Mouse (Mus musculus) CD4-positive, CD25-positive, alpha-beta regulatory T cell, adult 4 months (primary cell): ENCODE results near the gene Nob1. TPM values are rescaled to one million over a fixed set of nuclear protein-coding genes. Genes with fewer than 3 reads are reported as not detected.

Experiments
- ATAC-seq: one replicate; pipeline ENCODE4 v1.8.0; 2017
- polyA plus RNA-seq, 2 experiments: library from polyadenylated mRNA; unstranded; fragments of 100-300 nt; shearing (Covaris generic); gene quantifications; one replicate each; pipeline ENCODE4 v1.2.1; 2017

Nob1 gene
- polyA plus RNA-seq, 2 experiments from 2014 or later: 67.5 to 74.4 TPM

GRCm38 (mm10) chr8:107385063-107385462 lies 39.8 kb downstream of the Nob1 start:
- ATAC-seq: no peak

DNA sequence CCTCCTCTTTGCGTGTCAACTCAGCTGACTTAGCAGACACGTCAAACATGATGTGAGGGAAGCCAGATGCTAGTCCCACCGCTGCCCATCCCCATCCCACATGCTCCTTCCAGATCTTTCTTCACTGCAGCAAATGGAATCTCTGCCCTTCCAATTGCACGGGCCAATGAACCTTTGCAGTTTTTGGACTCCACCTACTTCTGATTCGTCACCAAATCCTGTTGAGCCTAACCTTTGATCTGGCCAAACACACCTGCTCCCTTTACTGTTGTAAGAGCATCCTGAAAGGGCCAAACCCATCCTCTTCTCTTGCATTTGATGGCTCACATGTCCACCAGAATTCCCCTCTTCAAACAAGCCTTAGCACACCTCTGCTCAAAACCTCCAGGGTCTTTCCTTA lies 40.2 kb downstream of the Nob1 start:
- ATAC-seq: no peak

- ATAC-seq: no peak
These were observed 42.0 kb downstream of the Nob1 start for GRCm38 (mm10) chr8:107382898-107383297.

DNA sequence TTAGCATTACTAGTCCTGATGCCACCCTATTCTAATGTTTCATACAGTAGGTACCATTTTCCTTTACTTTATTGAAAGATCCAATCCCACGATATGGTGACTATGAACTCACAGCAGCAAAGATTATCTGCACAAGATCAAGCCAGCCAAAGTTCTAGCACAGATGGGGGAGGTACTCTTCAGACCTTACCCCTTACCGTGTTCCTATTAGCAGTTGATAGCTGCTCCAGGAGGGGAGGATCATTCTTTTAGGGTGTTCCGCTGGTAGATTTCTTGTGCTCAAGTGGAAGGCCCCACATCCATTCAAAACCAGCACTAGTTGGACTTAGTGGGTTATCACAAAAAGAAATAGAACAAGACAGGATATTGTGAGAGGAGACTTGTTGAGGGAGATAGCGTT lies 43.2 kb downstream of the Nob1 start:
- ATAC-seq: no peak

DNA sequence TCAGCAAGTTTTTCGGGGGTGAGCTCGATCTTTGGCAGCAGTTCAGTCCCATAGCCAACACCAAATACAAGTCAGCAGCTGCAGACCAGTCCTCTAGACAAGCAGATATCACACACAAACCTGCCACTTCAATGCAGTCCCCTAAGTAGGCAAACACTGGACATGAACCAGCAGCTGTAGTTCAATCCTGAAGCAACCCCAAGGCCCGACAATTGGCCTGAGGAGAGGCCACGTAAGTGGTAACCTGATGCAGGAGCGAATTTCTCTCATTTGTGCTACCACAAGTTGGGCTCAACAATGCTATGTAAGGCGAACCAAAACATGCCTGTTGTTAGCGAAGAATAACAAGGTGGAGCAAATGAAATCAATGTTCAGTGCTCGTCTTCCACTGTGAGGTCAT lies 44.1 kb downstream of the Nob1 start:
- ATAC-seq: no peak

- no peak for ATAC-seq
These were observed 47.5 kb downstream of the Nob1 start for GRCm38 (mm10) chr8:107377346-107377745.

DNA sequence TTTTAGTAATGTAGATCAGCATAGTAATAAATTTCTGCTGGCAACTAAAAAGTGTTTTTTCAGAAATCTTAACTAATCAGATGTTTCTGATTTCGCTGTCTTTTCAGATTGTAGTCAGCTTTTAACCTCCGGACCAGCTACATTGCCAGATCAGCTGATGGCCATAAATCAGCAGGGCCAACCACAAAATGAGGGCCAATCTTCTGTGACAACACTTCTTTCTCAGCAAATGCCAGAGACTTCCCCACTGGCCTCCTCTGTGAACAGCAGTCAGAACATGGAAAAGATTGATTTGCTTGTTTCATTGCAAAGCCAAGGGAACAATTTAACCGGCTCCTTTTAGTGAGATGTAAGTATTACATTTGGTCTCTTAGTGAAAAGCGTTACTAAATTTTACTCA lies 54.5 kb downstream of the Nob1 start:
- no peak for ATAC-seq

Other genes starting within 250 kb of the Nob1 start
- 10 to 100 TPM; 19.2 to 21.2 TPM for gene Nfat5, start 131.6 kb downstream of the Nob1 start, polyA plus RNA-seq
- 1 to 10 TPM; 1.0 to 1.3 TPM for gene Nqo1, start 21.8 kb downstream of the Nob1 start, polyA plus RNA-seq
- 100 to 1,000 TPM; 117 to 187 TPM for gene Wwp2, start 11.3 kb upstream of the Nob1 start, polyA plus RNA-seq
- gene Psmd7, start 163.4 kb upstream of the Nob1 start, polyA plus RNA-seq: 100 to 1,000 TPM; 116 to 125 TPM